In genomic region chr2:122161542-122161941, GRCm38 (mm10) we compare ENCODE assay signal across 15 mouse cellular contexts. TPM values are rescaled to one million over a fixed set of nuclear protein-coding genes. Genes with fewer than 3 reads are reported as not detected.
A peak's percentile ranks its signal among the peaks of the same experiment; 100 is the strongest.
DNase-seq lines count a peak whose midpoint lies in the region; ATAC-seq and TF ChIP-seq lines count a peak whose summit lies in the region.
"Had no signal": no experiment of that assay in that cellular context is flagged by ENCODE, and none has a peak within 500 bp of the region (broad histone marks: within the 10 kb centered on the region; RNA-seq: fewer than 3 reads in every experiment).

No protein-coding gene starts in this region.

- no peak overlapping the region for H3K4me2 ChIP-seq in lung, embryonic 14.5 days
- no peak overlapping the region for H3K4me2 ChIP-seq in intestine, embryonic 16.5 days (ENCODE audit: low read depth, low read length)
- H3K4me2 ChIP-seq in hindbrain, embryonic 14.5 days (replicated peaks), result no peak overlapping the region
- H3K4me2 ChIP-seq: hindbrain, embryonic 13.5 days had no signal

- H3K9me3 ChIP-seq in lung, embryonic 14.5 days (ENCODE audit: low read depth, low read length), result no peaks in the 10 kb centered on the region
- no peaks in the 10 kb centered on the region for H3K9me3 ChIP-seq in intestine, embryonic 16.5 days (ENCODE audit: control insufficient read depth, low read length)
- H3K9me3 ChIP-seq in hindbrain, embryonic 14.5 days (ENCODE audit: control insufficient read depth, low read length), result no peaks in the 10 kb centered on the region
- H3K9me3 ChIP-seq: hindbrain, embryonic 13.5 days had no signal

- no peak for TF ChIP-seq CTCF in lung, embryonic 14.5 days (IDR thresholded peaks at IDR 0.05; ENCODE audit: low read depth)
- no peak for TF ChIP-seq CTCF in Patski (IDR thresholded peaks at IDR 0.05)

- no peak overlapping the region for H3K4me3 ChIP-seq in lung, embryonic 14.5 days (ENCODE audit: low read depth, low read length)
- no peak overlapping the region for H3K4me3 ChIP-seq in intestine, embryonic 16.5 days (ENCODE audit: low read length)
- no peak overlapping the region for H3K4me3 ChIP-seq in hindbrain, embryonic 14.5 days (replicated peaks; ENCODE audit: low read length)
- H3K4me3 ChIP-seq: hindbrain, embryonic 13.5 days had no signal

- POLR2A ChIA-PET in Patski (lab: Charles Lee), result interaction anchor here (0.5 kb wide), 2 partner anchors 62 to 180 kb away, joined by 3 to 4 read pairs; no protein-coding TSS in a partner anchor

- in situ Hi-C loops in Patski (cut with MboI; ENCODE audit: low pct_unique_long_range_greater_than_20kb), result loop anchor here (5.0 kb wide), 1 partner anchor 89 kb away; no protein-coding TSS in a partner anchor

- H3K9ac ChIP-seq in lung, embryonic 14.5 days, result no peak overlapping the region
- H3K9ac ChIP-seq in intestine, embryonic 16.5 days (ENCODE audit: low read depth, low read length), result no peak overlapping the region
- no peak overlapping the region for H3K9ac ChIP-seq in hindbrain, embryonic 14.5 days
- H3K9ac ChIP-seq: hindbrain, embryonic 13.5 days had no signal

- intact Hi-C loops in heart, postnatal 25 days (cut with DNase I), result loop anchor here (2.0 kb wide), 1 partner anchor 41 kb away; no protein-coding TSS in a partner anchor

- 36% methylated on average over 4 of the region's 4 CpGs for WGBS in lung, embryonic 14.5 days
- WGBS in intestine, embryonic 16.5 days, result 31% methylated on average over 4 of the region's 4 CpGs
- 29% methylated on average over 4 of the region's 4 CpGs for WGBS in hindbrain, embryonic 14.5 days

- peaks cover 9% of the 10 kb centered on the region; the same call in 1 of the 2 replicates for H3K4me1 ChIP-seq in lung, embryonic 14.5 days (ENCODE audit: insufficient read depth)
- H3K4me1 ChIP-seq in intestine, embryonic 16.5 days (ENCODE audit: control insufficient read depth, insufficient read depth, low read length), result 0 out of 2 replicates have a peak, but pooled peaks cover 3% of the 10 kb centered on the region
- H3K4me1 ChIP-seq in hindbrain, embryonic 14.5 days (replicated peaks; ENCODE audit: control insufficient read depth, insufficient read depth, low read length), result no peaks in the 10 kb centered on the region
- H3K4me1 ChIP-seq: hindbrain, embryonic 13.5 days had no signal

- DNase-seq in heart, adult 11 months, result peak; percentile 43
- DNase-seq in heart, postnatal 25 days (ENCODE audit: low spot score), result no peak
- peak; percentile 40 for DNase-seq in lung, embryonic 14.5 days
- DNase-seq in lung, adult 18-20 months, result no peak
- DNase-seq in Patski (ENCODE audit: low read depth, low spot score), result no peak
- no peak for DNase-seq in hindbrain, embryonic 14.5 days (ENCODE audit: low spot score)
- DNase-seq in thymus, postnatal 25 days, result no peak
- DNase-seq: adrenal gland, adult 2 months; cerebellum, adult 9-10 months; lung, postnatal 4 days; retina, postnatal 1 day had no signal

- CTCF ChIA-PET in Patski (lab: Charles Lee), result interaction anchor here (0.6 to 1.5 kb wide), 5 partner anchors 10 to 205 kb away, joined by 3 to 4 read pairs (median 3); no protein-coding TSS in a partner anchor

- peak; percentile 61; the same call in 1 of the 2 replicates for ATAC-seq in lung, embryonic 14.5 days (ENCODE audit: insufficient read depth)
- peak; percentile 40 for ATAC-seq in Patski
- ATAC-seq in intestine, embryonic 16.5 days, result peak; percentile 36
- ATAC-seq in hindbrain, embryonic 14.5 days (ENCODE audit: low FRiP score), result no peak

- no peaks in the 10 kb centered on the region for H3K36me3 ChIP-seq in lung, embryonic 14.5 days (ENCODE audit: insufficient read depth)
- H3K36me3 ChIP-seq in intestine, embryonic 16.5 days (ENCODE audit: control insufficient read depth, insufficient read depth, low read length), result no peaks in the 10 kb centered on the region
- no peaks in the 10 kb centered on the region for H3K36me3 ChIP-seq in hindbrain, embryonic 14.5 days (replicated peaks; ENCODE audit: control insufficient read depth, insufficient read depth)
- H3K36me3 ChIP-seq: hindbrain, embryonic 13.5 days had no signal

- no peak overlapping the region for H3K27ac ChIP-seq in lung, embryonic 14.5 days (ENCODE audit: low read depth)
- 0 out of 2 replicates have a peak overlapping the region, but pooled peaks have one; percentile 24 for H3K27ac ChIP-seq in intestine, embryonic 16.5 days (ENCODE audit: low read length)
- H3K27ac ChIP-seq in hindbrain, embryonic 14.5 days, result no peak overlapping the region
- H3K27ac ChIP-seq: hindbrain, embryonic 13.5 days had no signal

- H3K27me3 ChIP-seq in lung, embryonic 14.5 days (ENCODE audit: insufficient read depth, low read length), result no peaks in the 10 kb centered on the region
- no peaks in the 10 kb centered on the region for H3K27me3 ChIP-seq in Patski
- no peaks in the 10 kb centered on the region for H3K27me3 ChIP-seq in intestine, embryonic 16.5 days (replicated peaks; ENCODE audit: control insufficient read depth, insufficient read depth, low read length)
- no peaks in the 10 kb centered on the region for H3K27me3 ChIP-seq in hindbrain, embryonic 14.5 days (ENCODE audit: control insufficient read depth, insufficient read depth, low read length)
- H3K27me3 ChIP-seq: hindbrain, embryonic 13.5 days had no signal

RNA-seq across cellular contexts. Expression of gene Trim69, which starts 1.0 kb away (rescaled TPM):
- total RNA-seq in heart, postnatal 25 days (2021), result not detected
- not detected in 2 replicates for polyA plus RNA-seq in lung, embryonic 14.5 days (2014; fragmentation: Nextera tagmentation; extraction: Ambion mirVana)
- 0.14 TPM for polyA plus RNA-seq in Patski (2021)
- not detected in 2 replicates for polyA plus RNA-seq in intestine, embryonic 16.5 days (2015; fragmentation: Nextera tagmentation; extraction: Ambion mirVana)
- not detected in 2 replicates for polyA plus RNA-seq in hindbrain, embryonic 14.5 days (2014; fragmentation: Nextera tagmentation; extraction: Ambion mirVana)
- total RNA-seq: adrenal gland, adult 2 months; layer of hippocampus, adult 8-10 months had no signal
- polyA plus RNA-seq: adrenal gland, adult 2 months; hindbrain, embryonic 13.5 days; limb, embryonic 11.5 days had no signal

RNA-seq across cellular contexts. Expression of gene B2m, which starts 14.1 kb away (rescaled TPM):
- 100 to 1,000 TPM; 132 to 152 TPM for total RNA-seq in heart, postnatal 25 days (2021)
- 308 and 336 TPM in 2 replicates for polyA plus RNA-seq in lung, embryonic 14.5 days (2014; fragmentation: Nextera tagmentation; extraction: Ambion mirVana)
- 598 TPM for polyA plus RNA-seq in Patski (2021)
- 385 and 440 TPM in 2 replicates for polyA plus RNA-seq in intestine, embryonic 16.5 days (2015; fragmentation: Nextera tagmentation; extraction: Ambion mirVana)
- polyA plus RNA-seq in hindbrain, embryonic 14.5 days (2014; fragmentation: Nextera tagmentation; extraction: Ambion mirVana), result 113 and 135 TPM in 2 replicates

RNA-seq across cellular contexts. Expression of gene Patl2, which starts 24.4 kb away (rescaled TPM):
- not detected for total RNA-seq in heart, postnatal 25 days (2021)
- not detected in 2 replicates for polyA plus RNA-seq in lung, embryonic 14.5 days (2014; fragmentation: Nextera tagmentation; extraction: Ambion mirVana)
- 0.05 TPM for polyA plus RNA-seq in Patski (2021)
- 0.07 TPM in 1 of 2 replicates, not detected in the other for polyA plus RNA-seq in intestine, embryonic 16.5 days (2015; fragmentation: Nextera tagmentation; extraction: Ambion mirVana)
- polyA plus RNA-seq in hindbrain, embryonic 14.5 days (2014; fragmentation: Nextera tagmentation; extraction: Ambion mirVana), result not detected in 2 replicates
- total RNA-seq: adrenal gland, adult 2 months had no signal
- polyA plus RNA-seq: adrenal gland, adult 2 months; hindbrain, embryonic 13.5 days; limb, embryonic 11.5 days had no signal

RNA-seq across cellular contexts. Expression of gene Terb2, which starts 24.5 kb away (rescaled TPM):
- not detected for total RNA-seq in heart, postnatal 25 days (2021)
- not detected in 2 replicates for polyA plus RNA-seq in lung, embryonic 14.5 days (2014; fragmentation: Nextera tagmentation; extraction: Ambion mirVana)
- not detected for polyA plus RNA-seq in Patski (2021)
- polyA plus RNA-seq in intestine, embryonic 16.5 days (2015; fragmentation: Nextera tagmentation; extraction: Ambion mirVana), result not detected in 2 replicates
- not detected in 2 replicates for polyA plus RNA-seq in hindbrain, embryonic 14.5 days (2014; fragmentation: Nextera tagmentation; extraction: Ambion mirVana)
- total RNA-seq: adrenal gland, adult 2 months; layer of hippocampus, adult 8-10 months had no signal
- polyA plus RNA-seq: adrenal gland, adult 2 months; hindbrain, embryonic 13.5 days; limb, embryonic 11.5 days had no signal

RNA-seq across cellular contexts. Expression of gene Spg11, which starts 43.4 kb away (rescaled TPM):
- 10 to 100 TPM; 10.2 to 11.3 TPM for total RNA-seq in heart, postnatal 25 days (2021)
- polyA plus RNA-seq in lung, embryonic 14.5 days (2014; fragmentation: Nextera tagmentation; extraction: Ambion mirVana), result 11.5 and 14.3 TPM in 2 replicates
- 17.0 TPM for polyA plus RNA-seq in Patski (2021)
- 7.0 and 7.6 TPM in 2 replicates for polyA plus RNA-seq in intestine, embryonic 16.5 days (2015; fragmentation: Nextera tagmentation; extraction: Ambion mirVana)
- 9.6 and 10.8 TPM in 2 replicates for polyA plus RNA-seq in hindbrain, embryonic 14.5 days (2014; fragmentation: Nextera tagmentation; extraction: Ambion mirVana)

Comparison
In these comparisons a context has a peak if more than half of its experiments do, and no peak if none do; other contexts are left out.
1. DNase-seq: peak in heart, adult 11 months (single experiment) and lung, embryonic 14.5 days (single experiment); none in heart, postnatal 25 days (single experiment), lung, adult 18-20 months (0 of 2), Patski (single experiment), hindbrain, embryonic 14.5 days (single experiment) and thymus, postnatal 25 days (single experiment).